ENCODE assay signal across 2 mouse cellular contexts in genomic region chr5:110806154-110806553, GRCm38 (mm10).
TF ChIP-seq lines count a peak whose summit lies in the region.

No protein-coding gene starts in this region.

TF ChIP-seq in ES-E14, 5 proteins besides CTCF, POLR2A, EP300 and RAD21:
- TF ChIP-seq CHD2 (IDR thresholded peaks at IDR 0.05; ENCODE audit: low read depth, low read length) (0 out of 2 replicates have a peak, but pooled peaks have one; percentile 36), HCFC1 (IDR thresholded peaks at IDR 0.05; ENCODE audit: borderline replicate concordance, insufficient read depth, low read length) (no peak; the same call in 1 of the 2 replicates)

TF ChIP-seq in myocyte, 11 proteins besides CTCF, POLR2A, EP300 and RAD21:
- TF ChIP-seq MYOG (IDR thresholded peaks at IDR 0.05; ENCODE audit: control insufficient read depth in 1 of 3, insufficient read depth in 1 of 3, insufficient read length in 2 of 3, low read depth in 2 of 3) (no peak), E2F4 (IDR thresholded peaks at IDR 0.05; ENCODE audit: insufficient read depth) (no peak), MAX (IDR thresholded peaks at IDR 0.05; ENCODE audit: low read depth) (no peak), POLR2AphosphoS2 (IDR thresholded peaks at IDR 0.05; ENCODE audit: insufficient read length, low read depth) (no peak), REST (IDR thresholded peaks at IDR 0.05; ENCODE audit: insufficient read depth, insufficient read length) (no peak)
